Mouse (Mus musculus) MEL (cell line): ENCODE measurements around the gene Cct8l1. TPM values are rescaled to one million over a fixed set of nuclear protein-coding genes. Genes with fewer than 3 reads are reported as not detected.

ENCODE experiments used
- DNase-seq: peaks from one replicate; pipeline ENCODE4 v3.0.0; 2011; ENCODE audit warnings: low read depth, low spot score
- H3K27ac ChIP-seq: 2 replicates; pipeline ENCODE4 v1.5.1; 2012; ENCODE audit warnings: low read depth, mild to moderate bottlenecking, control low read depth, low read length, moderate library complexity; ENCODE audit not compliant: control insufficient read depth
- H3K27me3 ChIP-seq, 2 experiments: fragments of 150-350 bp in 1 of 2; sonication (generic) in 1 of 2; 2 replicates each; pipeline ENCODE4 v1.6.1; 2012; ENCODE audit warnings: low read length in 2 of 2, mild to moderate bottlenecking in 2 of 2, improper control_type of control experiment in 1 of 2, moderate library complexity in 1 of 2; ENCODE audit not compliant: insufficient read depth in 2 of 2, control insufficient read depth in 1 of 2
- H3K36me3 ChIP-seq, 2 experiments: 2 replicates each; pipeline ENCODE4 v1.6.1; 2012 to 2014; ENCODE audit warnings: low read length in 2 of 2, improper control_type of control experiment in 1 of 2, inconsistent platforms in 1 of 2, mild to moderate bottlenecking in 1 of 2; ENCODE audit not compliant: insufficient read depth in 2 of 2, control insufficient read depth in 1 of 2
- H3K4me1 ChIP-seq, 2 experiments: fragments of 150-350 bp in 1 of 2; sonication (generic) in 1 of 2; 2 replicates each; pipeline ENCODE4 v1.6.1; 2012; ENCODE audit warnings: low read length in 2 of 2, improper control_type of control experiment in 1 of 2, mild to moderate bottlenecking in 1 of 2; ENCODE audit not compliant: insufficient read depth in 2 of 2, control insufficient read depth in 1 of 2
- H3K4me3 ChIP-seq, 2 experiments: fragments of 150-350 bp in 1 of 2; sonication (generic) in 1 of 2; 2 replicates each; pipeline ENCODE4 v1.5.1; 2012; ENCODE audit warnings: low read depth in 2 of 2, low read length in 2 of 2, mild to moderate bottlenecking in 2 of 2, moderate library complexity in 2 of 2, control low read depth in 1 of 2, improper control_type of control experiment in 1 of 2; ENCODE audit not compliant: control insufficient read depth in 1 of 2, insufficient read depth in 1 of 2
- H3K79me2 ChIP-seq: 2 replicates; pipeline ENCODE4 v1.6.1; 2012; ENCODE audit warnings: mild to moderate bottlenecking, low read length, moderate library complexity; ENCODE audit not compliant: control insufficient read depth, poor library complexity, insufficient read depth
- H3K9ac ChIP-seq: 2 replicates; pipeline ENCODE4 v1.6.1; 2012; ENCODE audit warnings: low read depth, mild to moderate bottlenecking, control low read depth, low read length, moderate library complexity; ENCODE audit not compliant: control insufficient read depth, poor library complexity, severe bottlenecking
- H3K9me3 ChIP-seq: fragments of 150-350 bp; sonication (generic); replicated peaks from 2 replicates; pipeline ENCODE4 v1.6.1; 2012; ENCODE audit warnings: mild to moderate bottlenecking, low read length, improper control_type of control experiment, moderate library complexity; ENCODE audit not compliant: insufficient read depth
- BHLHE40 ChIP-seq: IDR thresholded peaks from 2 replicates; pipeline ENCODE4 v1.6.1; 2012; ENCODE audit warnings: low read depth, mild to moderate bottlenecking, inconsistent platforms, low read length, improper control_type of control experiment, borderline replicate concordance
- CHD1 ChIP-seq: IDR thresholded peaks from 2 replicates; pipeline ENCODE4 v1.6.1; 2012; ENCODE audit warnings: low read depth, mild to moderate bottlenecking, inconsistent platforms, low read length, improper control_type of control experiment
- CHD2 ChIP-seq: IDR thresholded peaks from 2 replicates; pipeline ENCODE4 v1.6.1; 2011; ENCODE audit warnings: low read length, improper control_type of control experiment
- CTCF ChIP-seq, 3 experiments: IDR thresholded peaks in 2 of 3; conservative IDR thresholded peaks in 1 of 3; 2 replicates each; pipeline ENCODE4 v1.5.1; 2011 to 2012; ENCODE audit warnings: low read length in 3 of 3, low read depth in 2 of 3, mild to moderate bottlenecking in 2 of 3, improper control_type of control experiment in 1 of 3, inconsistent platforms in 1 of 3, mixed read lengths in 1 of 3, moderate library complexity in 1 of 3; ENCODE audit not compliant: control insufficient read depth in 1 of 3, insufficient read depth in 1 of 3, poor library complexity in 1 of 3, severe bottlenecking in 1 of 3
- E2F4 ChIP-seq: IDR thresholded peaks from 2 replicates; pipeline ENCODE4 v1.6.1; 2011; ENCODE audit warnings: low read depth, low read length, improper control_type of control experiment, borderline replicate concordance
- ELF1 ChIP-seq: IDR thresholded peaks from 2 replicates; pipeline ENCODE4 v1.6.1; 2014; ENCODE audit warnings: low read depth, mild to moderate bottlenecking, inconsistent platforms, low read length, improper control_type of control experiment, moderate library complexity
- EP300 ChIP-seq, 2 experiments: IDR thresholded peaks; 2 replicates each; pipeline ENCODE4 v1.6.1; 2011; ENCODE audit warnings: improper control_type of control experiment in 2 of 2, low read length in 2 of 2, low read depth in 1 of 2, mild to moderate bottlenecking in 1 of 2
- ETS1 ChIP-seq: IDR thresholded peaks from 2 replicates; pipeline ENCODE4 v1.6.1; 2012; ENCODE audit warnings: low read depth, mild to moderate bottlenecking, inconsistent platforms, low read length, improper control_type of control experiment, moderate library complexity
- GABPA ChIP-seq: IDR thresholded peaks from 2 replicates; pipeline ENCODE4 v1.6.1; 2012; ENCODE audit warnings: low read depth, mild to moderate bottlenecking, inconsistent platforms, low read length, improper control_type of control experiment, moderate library complexity
- GATA1 ChIP-seq: IDR thresholded peaks from 2 replicates; pipeline ENCODE4 v1.6.1; 2011; ENCODE audit warnings: low read depth, low read length, improper control_type of control experiment
- JUND ChIP-seq: IDR thresholded peaks from 2 replicates; pipeline ENCODE4 v1.6.1; 2011; ENCODE audit warnings: low read depth, mild to moderate bottlenecking, improper control_type of control experiment, low read length
- KAT2A ChIP-seq: conservative IDR thresholded peaks from 2 replicates; pipeline ENCODE4 v1.6.1; 2012; ENCODE audit warnings: low read depth, low read length, improper control_type of control experiment, inconsistent platforms
- MAFK ChIP-seq: IDR thresholded peaks from 2 replicates; pipeline ENCODE4 v1.6.1; 2011; ENCODE audit warnings: low read depth, mild to moderate bottlenecking, low read length, improper control_type of control experiment, borderline replicate concordance
- MAX ChIP-seq: IDR thresholded peaks from 2 replicates; pipeline ENCODE4 v1.6.1; 2011; ENCODE audit warnings: low read length, improper control_type of control experiment
- MAZ ChIP-seq: IDR thresholded peaks from 2 replicates; pipeline ENCODE4 v1.6.1; 2012; ENCODE audit warnings: low read depth, mild to moderate bottlenecking, inconsistent platforms, low read length, improper control_type of control experiment
- MEF2A ChIP-seq: IDR thresholded peaks from 2 replicates; pipeline ENCODE4 v1.6.1; 2014; ENCODE audit warnings: low read depth, mild to moderate bottlenecking, inconsistent platforms, low read length, improper control_type of control experiment; ENCODE audit not compliant: poor library complexity, insufficient replicate concordance, severe bottlenecking; ENCODE audit errors: extremely low read depth
- MXI1 ChIP-seq: IDR thresholded peaks from 2 replicates; pipeline ENCODE4 v1.6.1; 2011; ENCODE audit warnings: mild to moderate bottlenecking, low read depth, low read length, improper control_type of control experiment
- MYB ChIP-seq: IDR thresholded peaks from 2 replicates; pipeline ENCODE4 v1.6.1; 2011; ENCODE audit warnings: mild to moderate bottlenecking, low read depth, low read length, improper control_type of control experiment
- NELFE ChIP-seq: IDR thresholded peaks from 2 replicates; pipeline ENCODE4 v1.6.1; 2011; ENCODE audit warnings: low read depth, low read length, improper control_type of control experiment
- NRF1 ChIP-seq: IDR thresholded peaks from 2 replicates; pipeline ENCODE4 v1.6.1; 2014; ENCODE audit warnings: low read depth, mild to moderate bottlenecking, inconsistent platforms, low read length, improper control_type of control experiment, moderate library complexity; ENCODE audit not compliant: poor library complexity, insufficient read depth, severe bottlenecking
- POLR2A ChIP-seq, 2 experiments: IDR thresholded peaks; 2 replicates each; pipeline ENCODE4 v1.6.1; 2011 to 2012; ENCODE audit warnings: low read length in 2 of 2, mild to moderate bottlenecking in 2 of 2, control low read depth in 1 of 2, improper control_type of control experiment in 1 of 2, low read depth in 1 of 2, moderate library complexity in 1 of 2; ENCODE audit not compliant: control insufficient read depth in 1 of 2, insufficient read depth in 1 of 2, poor library complexity in 1 of 2
- POLR2AphosphoS5 ChIP-seq: IDR thresholded peaks from 2 replicates; pipeline ENCODE4 v1.6.1; 2012; ENCODE audit warnings: low read depth, borderline replicate concordance, mild to moderate bottlenecking, inconsistent platforms, low read length, moderate library complexity, mixed read lengths
- RAD21 ChIP-seq: IDR thresholded peaks from 2 replicates; pipeline ENCODE4 v1.6.1; 2011; ENCODE audit warnings: mild to moderate bottlenecking, low read depth, low read length, improper control_type of control experiment
- RCOR1 ChIP-seq: IDR thresholded peaks from 2 replicates; pipeline ENCODE4 v1.6.1; 2012; ENCODE audit warnings: low read depth, mild to moderate bottlenecking, inconsistent platforms, low read length, improper control_type of control experiment
- SIN3A ChIP-seq: IDR thresholded peaks from 2 replicates; pipeline ENCODE4 v1.6.1; 2012; ENCODE audit warnings: low read length, improper control_type of control experiment, inconsistent platforms
- SMC3 ChIP-seq: IDR thresholded peaks from 2 replicates; pipeline ENCODE4 v1.6.1; 2011; ENCODE audit warnings: low read depth, low read length, improper control_type of control experiment
- TAL1 ChIP-seq: IDR thresholded peaks from 2 replicates; pipeline ENCODE4 v1.6.1; 2012; ENCODE audit warnings: mild to moderate bottlenecking, inconsistent platforms, low read length, moderate library complexity, mixed read lengths
- TBP ChIP-seq: IDR thresholded peaks from 2 replicates; pipeline ENCODE4 v1.8.0; 2011; ENCODE audit warnings: low read depth, low read length, improper control_type of control experiment
- TCF12 ChIP-seq: IDR thresholded peaks from 2 replicates; pipeline ENCODE4 v1.6.1; 2014; ENCODE audit warnings: low read depth, mild to moderate bottlenecking, inconsistent platforms, low read length, improper control_type of control experiment, moderate library complexity
- UBTF ChIP-seq: IDR thresholded peaks from 2 replicates; pipeline ENCODE4 v1.6.1; 2012; ENCODE audit warnings: low read depth, mild to moderate bottlenecking, inconsistent platforms, low read length, improper control_type of control experiment, moderate library complexity, borderline replicate concordance; ENCODE audit not compliant: insufficient read depth
- USF1 ChIP-seq: IDR thresholded peaks from 2 replicates; pipeline ENCODE4 v1.6.1; 2014; ENCODE audit warnings: low read depth, mild to moderate bottlenecking, inconsistent platforms, low read length, improper control_type of control experiment, moderate library complexity
- USF2 ChIP-seq, 2 experiments: IDR thresholded peaks; 2 replicates each; pipeline ENCODE4 v1.6.1; 2011 to 2012; ENCODE audit warnings: improper control_type of control experiment in 2 of 2, low read length in 2 of 2, borderline replicate concordance in 1 of 2, inconsistent platforms in 1 of 2, low read depth in 1 of 2, mild to moderate bottlenecking in 1 of 2; ENCODE audit not compliant: insufficient read depth in 1 of 2
- ZC3H11A ChIP-seq: IDR thresholded peaks from 2 replicates; pipeline ENCODE4 v1.6.1; 2012; ENCODE audit warnings: low read depth, mild to moderate bottlenecking, inconsistent platforms, low read length, improper control_type of control experiment
- ZKSCAN1 ChIP-seq: IDR thresholded peaks from 2 replicates; pipeline ENCODE4 v1.6.1; 2012; ENCODE audit warnings: low read depth, mild to moderate bottlenecking, inconsistent platforms, low read length, improper control_type of control experiment, moderate library complexity
- ZMIZ1 ChIP-seq: IDR thresholded peaks from 2 replicates; pipeline ENCODE4 v1.6.1; 2012; ENCODE audit warnings: low read depth, mild to moderate bottlenecking, inconsistent platforms, low read length, improper control_type of control experiment, moderate library complexity
- ZNF384 ChIP-seq: IDR thresholded peaks from 2 replicates; pipeline ENCODE4 v1.6.1; 2012; ENCODE audit warnings: low read depth, mild to moderate bottlenecking, inconsistent platforms, low read length, improper control_type of control experiment
- polyA plus RNA-seq, 2 experiments: library from polyadenylated mRNA; stranded (reverse) in 1 of 2; unstranded in 1 of 2; fragments of >175 nt in 1 of 2; fragments of >200 nt in 1 of 2; gene quantifications; 2 replicates each; pipeline versions ENCODE4 v1.2.1 to v1.2.4; 2012; ENCODE audit warnings: low replicate concordance in 2 of 2, low read depth in 1 of 2; ENCODE audit not compliant: insufficient read length in 2 of 2, insufficient read depth in 1 of 2, missing spikeins in 1 of 2
- total RNA-seq: library from RNA; depleted of rRNA; stranded (reverse); fragments of 300-350 nt; gene quantifications from 2 replicates; pipeline ENCODE4 v1.2.3, GENCODE M21; 2012

The Cct8l1 gene
- total and polyA plus RNA-seq, 3 experiments, result not detected

DNA sequence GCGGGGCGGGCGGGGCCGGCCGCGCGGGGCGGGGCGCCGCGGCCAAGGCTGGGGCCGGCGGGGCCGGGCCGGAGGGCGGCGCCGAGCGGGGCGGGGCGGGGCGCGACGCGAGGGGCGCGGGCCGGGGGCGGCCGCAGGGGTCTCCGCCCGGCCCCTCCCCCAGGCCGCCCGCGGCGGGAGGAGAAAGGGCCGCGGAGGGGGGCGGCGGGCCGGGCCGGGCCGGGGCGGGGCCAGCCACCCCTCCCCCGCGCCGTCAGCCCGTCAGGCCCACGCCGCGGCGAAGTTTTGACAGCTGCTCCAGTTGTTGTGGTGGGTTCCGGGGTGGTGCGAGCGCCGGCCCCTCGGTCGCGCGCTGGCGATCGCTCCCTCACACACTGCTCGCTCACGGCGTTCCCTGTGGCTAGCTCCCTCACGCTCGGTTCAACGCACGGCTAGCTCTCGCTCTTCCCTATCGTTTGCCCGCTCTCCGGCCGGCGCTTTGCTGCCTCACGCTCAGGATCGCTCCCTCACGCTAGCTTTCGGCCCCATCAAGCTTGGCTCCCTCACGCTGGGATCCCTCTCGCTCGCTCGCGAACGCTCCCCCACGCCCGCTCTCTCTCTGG lies 16.9 kb upstream of the Cct8l1 start:
- Histone ChIP-seq H3K4me1 (peaks cover 10 to 15% of the 10 kb centered on the region in 2 experiments), H3K36me3 (peaks cover 0 to 30% of the 10 kb centered on the region in 2 experiments; a peak in 2 of 4 replicates), H3K9ac (peak overlapping the region; percentile 100), H3K4me3 (peak overlapping the region; percentile 88 to 95), H3K79me2 (peaks cover 49% of the 10 kb centered on the region), H3K9me3 (no peaks in the 10 kb centered on the region), H3K27ac (peak overlapping the region; percentile 98), H3K27me3 (no peaks in the 10 kb centered on the region; a peak in 1 of 4 replicates)
- DNase-seq, result peak; percentile 92
- no peak for TF ChIP-seq CHD1
- TF ChIP-seq RAD21, result no peak
- TF ChIP-seq RCOR1, result no peak
- TF ChIP-seq MAFK, result no peak
- TF ChIP-seq MAX, result peak; percentile 5; the same call in 1 of the 2 replicates
- TF ChIP-seq GATA1, result no peak
- no peak for TF ChIP-seq MAZ
- no peak for TF ChIP-seq JUND
- TF ChIP-seq TCF12, result 0 out of 2 replicates have a peak, but pooled peaks have one; percentile 2
- no peak for TF ChIP-seq MYB
- no peak for TF ChIP-seq BHLHE40
- no peak for TF ChIP-seq NRF1
- TF ChIP-seq USF1, result no peak
- TF ChIP-seq POLR2AphosphoS5, result 0 out of 2 replicates have a peak, but pooled peaks have one; percentile 65
- peak; percentile 47; the same call in 1 of the 2 replicates for TF ChIP-seq MXI1
- TF ChIP-seq ZMIZ1, result no peak; the same call in 1 of the 2 replicates
- no peak for TF ChIP-seq E2F4
- TF ChIP-seq NELFE, result peak; percentile 2; the same call in 1 of the 2 replicates
- TF ChIP-seq CTCF (IDR thresholded peaks at IDR 0.05 in 2 of 3, conservative IDR thresholded peaks at IDR 0.05 in 1 of 3; ENCODE audit: control insufficient read depth in 1 of 3, insufficient read depth in 1 of 3, low read depth in 2 of 3, low read length in 3 of 3, poor library complexity in 1 of 3, severe bottlenecking in 1 of 3), result no peak
- TF ChIP-seq ETS1, result 0 out of 2 replicates have a peak, but pooled peaks have one; percentile 27
- no peak for TF ChIP-seq TAL1
- TF ChIP-seq GABPA, result no peak
- TF ChIP-seq KAT2A, result no peak
- TF ChIP-seq SIN3A, result no peak
- TF ChIP-seq ZC3H11A, result no peak
- no peak for TF ChIP-seq UBTF
- no peak for TF ChIP-seq MEF2A
- TF ChIP-seq EP300 (IDR thresholded peaks at IDR 0.05; ENCODE audit: low read depth in 1 of 2, low read length in 2 of 2), result peak in 1 of 2 experiments; percentile 13; a peak in 1 of 4 replicates
- TF ChIP-seq TBP, result no peak
- no peak for TF ChIP-seq ELF1
- TF ChIP-seq ZNF384, result no peak
- 0 out of 2 replicates have a peak, but pooled peaks have one; percentile 15 for TF ChIP-seq SMC3
- TF ChIP-seq CHD2, result no peak
- TF ChIP-seq POLR2A (IDR thresholded peaks at IDR 0.05; ENCODE audit: control insufficient read depth in 1 of 2, insufficient read depth in 1 of 2, low read depth in 1 of 2, low read length in 2 of 2, poor library complexity in 1 of 2), result 0 out of 4 replicates have a peak, but pooled peaks of 1 of the 2 experiments have one; percentile 54
- TF ChIP-seq ZKSCAN1, result no peak
- TF ChIP-seq USF2 (IDR thresholded peaks at IDR 0.05; ENCODE audit: borderline replicate concordance in 1 of 2, insufficient read depth in 1 of 2, low read depth in 1 of 2, low read length in 2 of 2), result no peak
